Mouse (Mus musculus) lung, postnatal 0 days (tissue): Measurements from ENCODE around the gene Saa4. TPM values are rescaled to one million over a fixed set of nuclear protein-coding genes. Genes with fewer than 3 reads are reported as not detected.
"Not testable (repeated sequence)": the region's sequence is repeated elsewhere in the genome, so short reads cannot be mapped to it uniquely, and the experiment has no call there.

Experiments used
- ATAC-seq: fragments of 200-750 bp; cut with Nextera tagmentation; 2 replicates; pipeline ENCODE4 v1.8.0; 2017; ENCODE audit warnings: moderate library complexity
- DNase-seq: peaks from one replicate; pipeline ENCODE4 v3.0.0-alpha.2; 2016; ENCODE audit warnings: low spot score
- H3K27ac ChIP-seq: fragments of 300-500 bp; sonication (generic); 2 replicates; pipeline ENCODE4 v1.5.1; 2014; ENCODE audit warnings: antibody characterized with exemption, mild to moderate bottlenecking, low read length, mixed read lengths
- H3K27me3 ChIP-seq: fragments of 300-500 bp; sonication (generic); replicated peaks from 2 replicates; pipeline ENCODE4 v1.6.1; 2014; ENCODE audit warnings: low read length, mixed read lengths; ENCODE audit not compliant: insufficient read depth
- H3K36me3 ChIP-seq: fragments of 300-500 bp; sonication (generic); 2 replicates; pipeline ENCODE4 v1.6.1; 2014; ENCODE audit warnings: low read length, mixed read lengths; ENCODE audit not compliant: insufficient read depth
- H3K4me1 ChIP-seq: fragments of 300-500 bp; sonication (generic); 2 replicates; pipeline ENCODE4 v1.6.1; 2014; ENCODE audit warnings: antibody characterized with exemption, low read depth, low read length, mixed read lengths; ENCODE audit not compliant: insufficient read depth
- H3K4me2 ChIP-seq: fragments of 300-500 bp; sonication (generic); replicated peaks from 2 replicates; pipeline ENCODE4 v1.6.1; 2014; ENCODE audit warnings: low read depth, mild to moderate bottlenecking, low read length, moderate library complexity, mixed read lengths
- H3K4me3 ChIP-seq: fragments of 300-500 bp; sonication (generic); 2 replicates; pipeline ENCODE4 v1.5.1; 2014; ENCODE audit warnings: low read depth, low read length
- H3K9ac ChIP-seq: fragments of 300-500 bp; sonication (generic); replicated peaks from 2 replicates; pipeline ENCODE4 v1.6.1; 2014; ENCODE audit warnings: low read depth, mild to moderate bottlenecking
- H3K9me3 ChIP-seq: fragments of 300-500 bp; sonication (generic); 2 replicates; pipeline ENCODE4 v1.6.1; 2016; ENCODE audit warnings: low read length, mixed read lengths
- CTCF ChIP-seq: IDR thresholded peaks from 2 replicates; pipeline ENCODE4 v1.5.1; 2016; ENCODE audit warnings: antibody characterized with exemption, mild to moderate bottlenecking
- EP300 ChIP-seq: IDR thresholded peaks from 2 replicates; pipeline ENCODE4 v1.6.1; 2016; ENCODE audit warnings: antibody characterized with exemption, mild to moderate bottlenecking, control low read depth
- WGBS: fragments of 180-500 bp; shearing (Covaris S2); extraction: QIAGEN DNeasy Blood & Tissue Kit; methylation state at CpG from one replicate; pipeline ENCODE4 v1.1.7; 2014; 5-methylcytosine and 5-hydroxymethylcytosine counted together
- polyA plus RNA-seq: library from polyadenylated mRNA; unstranded; fragments of >200 nt; fragmentation: Nextera tagmentation; extraction: Ambion mirVana; gene quantifications from 2 replicates; pipeline ENCODE4 v1.2.1, GENCODE M21; 2015

Gene Saa4
- polyA plus RNA-seq, 1 experiment from 2014 or later = not detected

DNA sequence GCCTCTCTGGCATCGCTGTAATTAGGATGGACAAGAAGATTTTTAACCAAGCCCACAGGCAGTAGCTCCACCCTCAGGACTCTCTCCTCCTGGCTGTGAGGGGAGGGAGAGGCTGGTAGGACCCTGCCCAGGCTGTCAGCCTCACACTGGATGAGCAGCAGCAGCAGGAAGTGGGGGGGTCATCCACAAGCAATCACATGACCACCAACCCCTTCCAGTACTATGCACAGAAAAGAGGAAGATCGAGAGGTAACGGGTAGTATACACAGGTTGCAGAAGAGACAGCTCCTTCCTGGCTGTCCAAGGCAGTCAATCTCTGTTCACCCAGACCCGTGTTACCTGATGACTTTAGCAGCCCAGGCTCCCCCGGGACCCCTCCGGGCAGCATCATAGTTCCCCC, 20.2 kb downstream of the Saa4 start:
- Histone ChIP-seq H3K4me1 (peaks cover 7% of the 10 kb centered on the region; the same call in 1 of the 2 replicates), H3K36me3 (0 out of 2 replicates have a peak, but pooled peaks cover 5% of the 10 kb centered on the region), H3K9me3 (no peaks in the 10 kb centered on the region), H3K27me3 (0 out of 2 replicates have a peak, but pooled peaks cover 4% of the 10 kb centered on the region), H3K27ac (no peak overlapping the region), H3K9ac (no peak overlapping the region), H3K4me2 (no peak overlapping the region), H3K4me3 (no peak overlapping the region)
- DNase-seq (no peak), ATAC-seq (no peak)
- 57% methylated on average over 6 of the region's 6 CpGs for WGBS
- no peak for TF ChIP-seq EP300
- TF ChIP-seq CTCF = no peak

DNA sequence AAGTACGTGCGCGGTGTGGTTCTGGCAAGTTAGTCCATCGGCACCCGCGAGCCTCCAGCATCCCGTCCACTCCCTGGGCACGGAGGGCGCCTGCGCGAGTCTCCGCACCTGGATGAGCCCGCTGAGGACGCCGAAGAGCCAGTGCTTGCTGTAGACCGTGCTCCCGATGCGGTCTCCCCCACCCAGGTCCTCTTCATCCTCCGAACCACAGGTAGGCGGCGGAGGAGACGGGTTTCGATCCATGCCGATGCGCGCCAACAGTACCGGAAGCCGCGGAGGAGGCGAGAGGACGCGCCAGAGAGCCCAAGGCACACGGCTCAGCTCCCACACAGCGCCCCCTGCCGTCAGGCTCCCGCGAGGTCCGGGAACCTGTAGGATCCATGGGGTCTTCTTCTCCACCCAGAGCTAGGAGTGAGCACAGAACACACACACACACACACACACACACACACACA, 22.0 kb downstream of the Saa4 start, which contains the start of gene Saal1:
Saal1 (minus strand) TSS at position 291 of the 455 bp plus-strand sequence.
- ATAC-seq (peak; percentile 97), DNase-seq (peak; percentile 89)
- Histone ChIP-seq H3K4me3 (peak within 1 kb of the TSS; percentile 93), H3K9me3 (no peaks in the 10 kb centered on the region), H3K27me3 (0 out of 2 replicates have a peak, but pooled peaks cover 4% of the 10 kb centered on the region), H3K9ac (peak within 1 kb of the TSS; percentile 55), H3K27ac (peak within 1 kb of the TSS; percentile 74), H3K4me1 (no peaks in the 10 kb centered on the region), H3K4me2 (peak within 1 kb of the TSS; percentile 64), H3K36me3 (peaks cover 16% of the 10 kb centered on the region; the same call in 1 of the 2 replicates)
- TF ChIP-seq CTCF (peak; percentile 99), EP300 (no peak)
- 0% methylated on average over 37 of the region's 38 CpGs for WGBS

DNA sequence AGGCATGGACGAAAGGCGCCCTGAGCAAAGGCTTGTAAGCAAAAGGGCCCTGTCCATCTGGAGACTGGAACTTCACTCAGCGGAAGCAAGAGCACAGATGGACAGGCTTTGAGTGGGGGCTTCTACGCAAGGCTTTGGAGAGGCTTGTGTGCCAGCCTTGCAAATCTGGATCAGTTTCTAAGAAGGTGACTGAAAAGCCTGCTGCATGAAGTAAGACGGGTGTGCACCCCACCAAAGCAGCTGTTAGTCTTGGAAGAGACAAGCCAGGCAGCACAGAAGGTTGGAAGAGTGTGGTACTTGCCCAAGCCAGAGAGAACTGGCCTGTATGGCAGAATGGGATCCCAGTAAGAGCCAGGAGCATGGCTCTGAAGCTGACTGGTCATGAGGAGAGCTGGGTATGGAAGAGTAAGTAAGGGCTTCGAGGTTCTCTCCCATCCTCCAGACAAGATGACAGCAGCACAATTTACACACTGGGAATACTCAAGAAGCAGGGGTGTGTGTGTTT, 31.8 kb downstream of the Saa4 start:
- no peak overlapping the region for H3K9ac ChIP-seq
- 95% methylated on average over 6 of the region's 6 CpGs for WGBS
- H3K27me3 ChIP-seq = no peaks in the 10 kb centered on the region
- H3K36me3 ChIP-seq = peaks cover 44% of the 10 kb centered on the region; the same call in 1 of the 2 replicates
- H3K9me3 ChIP-seq = no peaks in the 10 kb centered on the region
- H3K4me3 ChIP-seq = no peak overlapping the region
- H3K4me2 ChIP-seq = no peak overlapping the region
- TF ChIP-seq EP300 (no peak), CTCF (no peak)
- H3K27ac ChIP-seq = no peak overlapping the region
- ATAC-seq (no peak), DNase-seq (no peak)
- no peaks in the 10 kb centered on the region for H3K4me1 ChIP-seq

DNA sequence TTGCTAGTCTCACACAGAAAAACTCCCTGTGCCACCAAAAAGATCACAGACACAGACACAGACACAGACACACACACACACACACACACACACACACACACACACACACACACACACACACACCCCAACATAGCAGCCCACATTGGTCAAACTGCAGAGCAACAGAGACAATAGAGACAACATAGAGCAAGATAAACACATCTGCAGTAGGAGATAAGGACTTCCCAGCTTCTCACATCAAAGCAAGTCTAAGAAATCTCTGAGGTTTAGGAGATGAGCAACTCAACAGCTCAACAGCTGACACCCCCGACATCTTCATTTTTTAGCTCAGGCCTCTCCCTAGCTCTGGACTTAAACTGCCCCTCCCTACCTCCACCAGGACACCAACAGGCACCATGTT, 35.6 kb downstream of the Saa4 start:
- TF ChIP-seq CTCF = no peak
- no peak for TF ChIP-seq EP300
- H3K27me3 ChIP-seq = no peaks in the 10 kb centered on the region
- H3K4me3 ChIP-seq = no peak overlapping the region
- H3K4me2 ChIP-seq = no peak overlapping the region
- no peak overlapping the region for H3K9ac ChIP-seq
- DNase-seq (no peak), ATAC-seq (no peak)
- no peak overlapping the region for H3K27ac ChIP-seq
- H3K9me3 ChIP-seq = no peaks in the 10 kb centered on the region
- 73% methylated on average over 1 of the region's 1 CpGs for WGBS
- peaks cover 31% of the 10 kb centered on the region; the same call in 1 of the 2 replicates for H3K36me3 ChIP-seq
- H3K4me1 ChIP-seq = no peaks in the 10 kb centered on the region

DNA sequence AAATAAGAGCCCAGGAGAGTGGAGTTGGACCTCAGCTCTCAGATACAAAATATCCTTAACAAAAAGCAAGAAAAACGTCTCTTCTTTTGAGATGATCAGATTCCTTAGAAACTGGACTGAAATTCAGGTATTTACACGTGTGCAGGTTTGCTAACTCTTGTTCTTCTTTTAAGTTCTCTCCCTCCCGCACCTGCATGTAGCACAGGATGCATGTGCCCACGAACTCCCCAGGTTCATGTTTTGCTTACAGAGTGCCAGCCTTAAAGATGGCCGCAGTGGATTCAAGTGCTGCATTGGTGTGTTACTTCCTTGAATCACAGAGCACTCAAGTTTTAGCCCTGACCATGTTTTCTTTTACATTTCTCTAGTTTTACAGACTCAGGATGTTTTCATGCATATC, 45.6 kb downstream of the Saa4 start:
- Histone ChIP-seq H3K27ac (no peak overlapping the region), H3K9me3 (no peaks in the 10 kb centered on the region), H3K27me3 (no peaks in the 10 kb centered on the region), H3K9ac (no peak overlapping the region), H3K4me3 (no peak overlapping the region), H3K36me3 (peaks cover 10% of the 10 kb centered on the region; the same call in 1 of the 2 replicates), H3K4me1 (no peaks in the 10 kb centered on the region), H3K4me2 (no peak overlapping the region)
- ATAC-seq (no peak), DNase-seq (no peak)
- 82% methylated on average over 5 of the region's 5 CpGs for whole genome bisulfite sequencing
- TF ChIP-seq EP300 = no peak

DNA sequence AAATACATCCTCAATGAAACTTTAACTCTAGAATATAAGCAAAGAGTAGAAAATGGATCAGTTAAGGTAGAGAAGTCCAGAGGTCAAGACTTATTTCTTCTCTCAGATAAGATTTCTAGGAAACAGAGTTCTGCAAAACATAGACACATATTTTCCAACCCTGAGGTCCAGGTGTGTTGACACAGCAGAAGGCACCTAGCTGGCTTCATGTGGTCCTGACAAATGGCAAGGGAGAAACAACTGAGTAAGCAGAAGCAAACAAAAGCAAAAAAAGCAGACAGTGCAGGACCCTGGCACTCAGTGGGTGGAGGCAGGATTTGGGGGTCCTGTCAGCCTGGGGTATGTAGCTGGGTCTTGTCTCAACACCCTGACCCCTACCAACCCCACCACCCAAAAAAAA, 51.7 kb downstream of the Saa4 start:
- ATAC-seq (no peak), DNase-seq (no peak)
- Histone ChIP-seq H3K4me3 (no peak overlapping the region), H3K4me1 (no peaks in the 10 kb centered on the region), H3K36me3 (no peaks in the 10 kb centered on the region), H3K27ac (no peak overlapping the region), H3K9me3 (no peaks in the 10 kb centered on the region), H3K9ac (no peak overlapping the region), H3K27me3 (no peaks in the 10 kb centered on the region), H3K4me2 (no peak overlapping the region)
- TF ChIP-seq EP300 (no peak), CTCF (no peak)

DNA sequence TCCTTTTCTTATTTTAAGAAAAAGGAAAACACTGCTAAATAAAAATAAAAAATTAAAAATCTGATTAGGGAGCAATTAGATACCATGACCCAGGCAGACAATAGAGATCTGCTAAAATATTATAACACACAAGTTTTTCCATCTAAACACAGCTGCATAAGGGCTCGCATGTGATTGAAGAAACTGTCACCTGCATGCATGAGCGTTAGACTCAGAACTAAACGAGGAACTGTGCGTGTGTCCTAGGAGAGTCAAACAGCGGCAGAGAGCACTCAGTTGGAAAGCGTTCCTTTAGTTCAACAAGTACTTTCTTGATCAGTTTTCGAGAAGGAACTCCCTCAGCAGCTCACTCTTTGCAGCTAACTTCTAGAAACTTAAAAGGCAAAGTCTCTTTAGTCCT, 53.4 kb downstream of the Saa4 start:
- not testable (repeated sequence) for H3K9me3 ChIP-seq, ATAC-seq, H3K36me3 ChIP-seq, DNase-seq, H3K4me1 ChIP-seq, H3K27me3 ChIP-seq, H3K27ac ChIP-seq, H3K4me3 ChIP-seq, H3K4me2 ChIP-seq, H3K9ac ChIP-seq
- WGBS = 68% methylated on average over 7 of the region's 7 CpGs
